Mouse (Mus musculus): ENCODE measurements around the gene Ap3s2. TPM values are rescaled to one million over a fixed set of nuclear protein-coding genes. Genes with fewer than 3 reads are reported as not detected.

Gene Ap3s2
- polyA plus RNA-seq, 1 experiment from 2014 or later, result 11.8 TPM

DNA sequence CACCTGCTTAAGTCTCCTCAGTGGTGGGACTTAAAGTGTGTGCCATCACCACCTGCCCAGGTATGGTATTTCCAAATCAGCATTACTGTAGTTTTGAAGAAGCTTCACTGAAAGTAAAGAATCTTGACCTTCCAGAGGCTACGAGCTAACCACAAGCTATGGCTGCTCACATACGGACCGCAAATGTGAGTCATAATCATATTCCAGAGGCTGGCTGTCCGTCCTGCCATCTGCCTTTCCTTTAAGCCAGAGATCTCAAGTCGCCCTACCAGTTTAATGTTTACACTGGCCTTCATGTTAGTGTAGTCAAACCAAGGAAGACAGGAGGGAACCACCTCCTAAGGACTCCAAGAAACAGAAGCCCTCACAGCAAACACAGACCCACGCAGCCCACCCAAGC lies 38.5 kb downstream of the Ap3s2 start:
- H3K4me3 ChIP-seq (ENCODE audit: low read depth, low read length), result no peak overlapping the region
- no peak overlapping the region for H3K27ac ChIP-seq (ENCODE audit: low read length)
- WGBS, result 64% methylated on average over 6 of the region's 6 CpGs
- no peaks in the 10 kb centered on the region for H3K27me3 ChIP-seq (replicated peaks; ENCODE audit: insufficient read depth, low read length)
- no peaks in the 10 kb centered on the region for H3K4me1 ChIP-seq (ENCODE audit: insufficient read depth, low read depth, low read length)
- H3K36me3 ChIP-seq (ENCODE audit: insufficient read depth, low read length), result peaks cover 11% of the 10 kb centered on the region; the same call in 1 of the 2 replicates
- no peaks in the 10 kb centered on the region for H3K9me3 ChIP-seq (ENCODE audit: low read length)
- no peak overlapping the region for H3K9ac ChIP-seq (replicated peaks; ENCODE audit: low read depth)
- H3K4me2 ChIP-seq (replicated peaks; ENCODE audit: low read depth, low read length), result no peak overlapping the region
- ATAC-seq (no peak), DNase-seq (ENCODE audit: low spot score) (no peak)
- TF ChIP-seq CTCF (IDR thresholded peaks at IDR 0.05) (no peak), EP300 (IDR thresholded peaks at IDR 0.05) (no peak)

- Histone ChIP-seq H3K9me3 (ENCODE audit: low read length) (no peaks in the 10 kb centered on the region), H3K36me3 (ENCODE audit: insufficient read depth, low read length) (peaks cover 11% of the 10 kb centered on the region; the same call in 1 of the 2 replicates), H3K27me3 (replicated peaks; ENCODE audit: insufficient read depth, low read length) (no peaks in the 10 kb centered on the region), H3K4me1 (ENCODE audit: insufficient read depth, low read depth, low read length) (no peaks in the 10 kb centered on the region), H3K4me3 (ENCODE audit: low read depth, low read length) (no peak overlapping the region), H3K9ac (replicated peaks; ENCODE audit: low read depth) (no peak overlapping the region), H3K4me2 (replicated peaks; ENCODE audit: low read depth, low read length) (no peak overlapping the region), H3K27ac (ENCODE audit: low read length) (no peak overlapping the region)
- no peak for TF ChIP-seq EP300 (IDR thresholded peaks at IDR 0.05)
- TF ChIP-seq CTCF (IDR thresholded peaks at IDR 0.05), result no peak
- DNase-seq (ENCODE audit: low spot score) (peak; percentile 23), ATAC-seq (peak; percentile 70)
- 25% methylated on average over 3 of the region's 3 CpGs for WGBS
Observed at GRCm38 (mm10) chr7:79880998-79881397, 39.5 kb downstream of the Ap3s2 start.

- no peak overlapping the region for H3K4me2 ChIP-seq (replicated peaks; ENCODE audit: low read depth, low read length)
- no peak for ATAC-seq
- H3K9me3 ChIP-seq (ENCODE audit: low read length), result no peaks in the 10 kb centered on the region
- no peak for TF ChIP-seq CTCF (IDR thresholded peaks at IDR 0.05)
- no peak for TF ChIP-seq EP300 (IDR thresholded peaks at IDR 0.05)
- H3K27ac ChIP-seq (ENCODE audit: low read length), result no peak overlapping the region
- 89% methylated on average over 6 of the region's 6 CpGs for WGBS
- no peaks in the 10 kb centered on the region for H3K27me3 ChIP-seq (replicated peaks; ENCODE audit: insufficient read depth, low read length)
- no peak overlapping the region for H3K9ac ChIP-seq (replicated peaks; ENCODE audit: low read depth)
- no peak overlapping the region for H3K4me3 ChIP-seq (ENCODE audit: low read depth, low read length)
- H3K4me1 ChIP-seq (ENCODE audit: insufficient read depth, low read depth, low read length), result no peaks in the 10 kb centered on the region
- H3K36me3 ChIP-seq (ENCODE audit: insufficient read depth, low read length), result peaks cover 11% of the 10 kb centered on the region; the same call in 1 of the 2 replicates
- DNase-seq (ENCODE audit: low spot score), result no peak
Observed at GRCm38 (mm10) chr7:79880033-79880432, 40.4 kb downstream of the Ap3s2 start.

- no peak overlapping the region for H3K27ac ChIP-seq (ENCODE audit: low read length)
- ATAC-seq (no peak), DNase-seq (ENCODE audit: low spot score) (no peak)
- no peak overlapping the region for H3K9ac ChIP-seq (replicated peaks; ENCODE audit: low read depth)
- peaks cover 11% of the 10 kb centered on the region; the same call in 1 of the 2 replicates for H3K36me3 ChIP-seq (ENCODE audit: insufficient read depth, low read length)
- TF ChIP-seq EP300 (IDR thresholded peaks at IDR 0.05), result no peak
- no peak for TF ChIP-seq CTCF (IDR thresholded peaks at IDR 0.05)
- no peaks in the 10 kb centered on the region for H3K27me3 ChIP-seq (replicated peaks; ENCODE audit: insufficient read depth, low read length)
- no peak overlapping the region for H3K4me3 ChIP-seq (ENCODE audit: low read depth, low read length)
- H3K9me3 ChIP-seq (ENCODE audit: low read length), result no peaks in the 10 kb centered on the region
- no peaks in the 10 kb centered on the region for H3K4me1 ChIP-seq (ENCODE audit: insufficient read depth, low read depth, low read length)
- no peak overlapping the region for H3K4me2 ChIP-seq (replicated peaks; ENCODE audit: low read depth, low read length)
- 68% methylated on average over 2 of the region's 2 CpGs for WGBS
Observed at GRCm38 (mm10) chr7:79878455-79879025, 41.9 kb downstream of the Ap3s2 start.

GRCm38 (mm10) chr7:79873407-79873806 lies 47.0 kb downstream of the Ap3s2 start:
- Histone ChIP-seq H3K27me3 (replicated peaks; ENCODE audit: insufficient read depth, low read length) (no peaks in the 10 kb centered on the region), H3K9ac (replicated peaks; ENCODE audit: low read depth) (no peak overlapping the region), H3K4me1 (ENCODE audit: insufficient read depth, low read depth, low read length) (no peaks in the 10 kb centered on the region), H3K27ac (ENCODE audit: low read length) (no peak overlapping the region), H3K4me2 (replicated peaks; ENCODE audit: low read depth, low read length) (no peak overlapping the region), H3K4me3 (ENCODE audit: low read depth, low read length) (no peak overlapping the region), H3K9me3 (ENCODE audit: low read length) (no peaks in the 10 kb centered on the region), H3K36me3 (ENCODE audit: insufficient read depth, low read length) (no peaks in the 10 kb centered on the region)
- TF ChIP-seq CTCF (IDR thresholded peaks at IDR 0.05), result no peak
- TF ChIP-seq EP300 (IDR thresholded peaks at IDR 0.05), result no peak
- no peak for ATAC-seq
- DNase-seq (ENCODE audit: low spot score), result no peak
- 81% methylated on average over 6 of the region's 6 CpGs for WGBS

DNA sequence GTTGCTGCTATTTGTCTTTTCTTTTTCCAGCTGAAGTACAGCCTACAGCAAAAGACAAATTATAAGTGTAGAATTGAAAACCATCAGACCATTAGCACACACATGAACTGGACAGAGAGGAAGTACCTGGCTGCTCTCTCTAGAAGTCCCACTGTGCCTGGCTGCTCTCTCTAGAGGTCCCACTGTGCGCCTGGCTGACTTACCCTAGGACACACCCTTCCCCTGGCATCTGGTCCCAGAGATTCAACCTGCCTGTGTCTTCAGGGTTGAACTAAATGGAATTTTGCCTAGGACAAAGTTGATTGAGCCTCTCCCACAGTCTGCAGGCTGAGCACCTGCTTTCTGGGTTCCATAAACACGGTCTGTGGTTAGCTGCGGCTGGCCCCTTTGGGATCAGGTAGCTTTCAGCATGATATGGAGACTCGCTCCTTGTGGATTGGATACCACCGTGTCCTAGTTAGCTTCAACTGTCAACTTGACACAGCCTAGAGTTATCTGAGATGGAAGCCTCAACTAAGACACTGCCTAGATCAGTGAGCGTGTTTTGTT lies 48.6 kb downstream of the Ap3s2 start:
- no peak overlapping the region for H3K4me3 ChIP-seq (ENCODE audit: low read depth, low read length)
- H3K9ac ChIP-seq (replicated peaks; ENCODE audit: low read depth), result no peak overlapping the region
- no peaks in the 10 kb centered on the region for H3K27me3 ChIP-seq (replicated peaks; ENCODE audit: insufficient read depth, low read length)
- no peaks in the 10 kb centered on the region for H3K9me3 ChIP-seq (ENCODE audit: low read length)
- no peaks in the 10 kb centered on the region for H3K36me3 ChIP-seq (ENCODE audit: insufficient read depth, low read length)
- no peak overlapping the region for H3K4me2 ChIP-seq (replicated peaks; ENCODE audit: low read depth, low read length)
- H3K27ac ChIP-seq (ENCODE audit: low read length), result no peak overlapping the region
- WGBS, result 87% methylated on average over 6 of the region's 6 CpGs
- TF ChIP-seq CTCF (IDR thresholded peaks at IDR 0.05) (no peak), EP300 (IDR thresholded peaks at IDR 0.05) (no peak)
- no peak for ATAC-seq
- H3K4me1 ChIP-seq (ENCODE audit: insufficient read depth, low read depth, low read length), result no peaks in the 10 kb centered on the region
- no peak for DNase-seq (ENCODE audit: low spot score)

Measured in lung, postnatal 0 days (tissue).